Mouse (Mus musculus): ENCODE results near the gene Pip4k2c. TPM values are rescaled to one million over a fixed set of nuclear protein-coding genes. Genes with fewer than 3 reads are reported as not detected.
A peak's percentile ranks its signal among the peaks of the same experiment; 100 is the strongest.

The Pip4k2c gene
- polyA plus RNA-seq, 1 experiment, result 22.5 TPM

DNA sequence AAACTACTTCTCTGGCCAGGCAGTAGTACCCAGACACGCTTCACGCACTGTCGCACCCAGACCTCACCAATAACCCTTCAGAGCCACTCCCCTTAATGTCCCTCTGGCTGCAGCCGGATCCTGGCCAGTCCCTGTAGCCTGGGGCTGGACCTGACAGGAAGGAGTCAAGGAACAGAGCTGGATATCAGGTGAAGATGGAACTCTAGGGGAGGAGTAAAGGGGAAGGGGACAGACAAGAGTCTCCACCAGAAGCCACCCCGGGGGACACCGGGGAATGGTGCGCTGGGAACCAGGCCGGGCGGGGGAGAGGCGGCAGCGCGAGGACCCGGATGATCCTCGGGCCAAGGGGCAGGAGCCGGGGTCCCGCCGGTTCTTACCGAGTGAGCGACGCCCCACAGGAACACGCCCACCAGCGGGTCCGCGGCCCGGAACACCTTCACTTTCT is 402 bp downstream of the Pip4k2c start:
- Histone ChIP-seq H3K79me2 (ENCODE audit: control insufficient read depth, insufficient read depth) (no peaks in the 10 kb centered on the region), H3K36me3 (ENCODE audit: control insufficient read depth, insufficient read depth) (peaks cover 12% of the 10 kb centered on the region), H3K27me3 (ENCODE audit: control insufficient read depth, insufficient read depth, insufficient read length) (no peaks in the 10 kb centered on the region), H3K4me3 (peak overlapping the region; percentile 49), H3K4me2 (ENCODE audit: low read depth) (peak overlapping the region; percentile 81), H3ac (ENCODE audit: control insufficient read depth, insufficient read length) (peak overlapping the region; percentile 36)
- TF ChIP-seq CEBPB (IDR thresholded peaks at IDR 0.05; ENCODE audit: insufficient read depth, poor library complexity, severe bottlenecking) (no peak), MYOD1 (IDR thresholded peaks at IDR 0.05; ENCODE audit: control insufficient read depth in 1 of 3, insufficient read length in 2 of 3, low read depth in 2 of 3) (no peak), TCF12 (IDR thresholded peaks at IDR 0.05; ENCODE audit: insufficient read depth, poor library complexity, severe bottlenecking) (no peak), E2F4 (IDR thresholded peaks at IDR 0.05; ENCODE audit: insufficient read depth) (no peak), USF1 (IDR thresholded peaks at IDR 0.05; ENCODE audit: low read depth) (no peak), POLR2A (IDR thresholded peaks at IDR 0.05; ENCODE audit: insufficient read length, low read depth) (no peak)

DNA sequence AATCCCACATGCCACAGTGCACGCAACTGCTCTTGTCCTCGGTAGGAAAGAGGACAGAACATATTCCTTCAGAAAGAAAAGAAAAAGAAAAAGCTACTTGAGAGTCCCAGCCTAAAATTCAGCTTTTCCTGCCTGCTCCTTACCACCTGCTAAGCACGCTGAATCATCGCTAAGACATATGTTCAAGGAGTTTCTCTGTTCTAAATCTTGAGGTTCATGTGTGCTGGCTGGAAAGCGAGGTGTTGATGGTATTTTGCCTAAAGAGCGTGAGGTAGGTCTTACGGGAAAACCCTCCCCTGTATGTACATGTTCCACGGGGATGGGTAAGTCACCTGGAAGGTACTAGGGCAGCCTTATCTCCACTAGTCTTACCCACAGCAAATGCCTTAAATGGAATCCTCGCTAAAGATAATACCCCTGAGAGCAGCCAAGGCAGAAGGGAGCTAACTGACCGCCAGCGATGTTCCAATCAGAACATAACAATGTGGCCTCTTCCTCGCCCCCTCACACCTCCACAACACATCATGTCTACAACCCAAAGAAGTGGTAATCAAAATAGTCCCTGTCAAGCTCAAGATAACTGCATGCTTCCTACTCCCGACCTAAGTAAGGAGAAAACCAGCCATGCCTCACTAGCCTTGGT is 1.3 kb downstream of the Pip4k2c start:
- TF ChIP-seq MAX (IDR thresholded peaks at IDR 0.05; ENCODE audit: low read depth) (no peak), POLR2AphosphoS2 (IDR thresholded peaks at IDR 0.05; ENCODE audit: insufficient read length, low read depth) (no peak), CEBPB (IDR thresholded peaks at IDR 0.05; ENCODE audit: insufficient read depth, poor library complexity, severe bottlenecking) (no peak), E2F4 (IDR thresholded peaks at IDR 0.05; ENCODE audit: insufficient read depth) (no peak), USF1 (IDR thresholded peaks at IDR 0.05; ENCODE audit: low read depth) (no peak), TCF12 (IDR thresholded peaks at IDR 0.05; ENCODE audit: insufficient read depth, poor library complexity, severe bottlenecking) (no peak), REST (IDR thresholded peaks at IDR 0.05; ENCODE audit: insufficient read depth, insufficient read length) (no peak), MYOG (IDR thresholded peaks at IDR 0.05; ENCODE audit: control insufficient read depth in 1 of 3, insufficient read depth in 1 of 3, insufficient read length in 2 of 3, low read depth in 2 of 3) (no peak), MYOD1 (IDR thresholded peaks at IDR 0.05; ENCODE audit: control insufficient read depth in 1 of 3, insufficient read length in 2 of 3, low read depth in 2 of 3) (no peak), SRF (IDR thresholded peaks at IDR 0.05; ENCODE audit: control insufficient read depth, insufficient read length, low read depth) (no peak), TCF3 (IDR thresholded peaks at IDR 0.05; ENCODE audit: insufficient read length, low read depth) (no peak)
- Histone ChIP-seq H3K4me3 (peak overlapping the region; percentile 49), H3K27me3 (ENCODE audit: control insufficient read depth, insufficient read depth, insufficient read length) (no peaks in the 10 kb centered on the region), H3K4me2 (ENCODE audit: low read depth) (peak overlapping the region; percentile 81), H3ac (ENCODE audit: control insufficient read depth, insufficient read length) (no peak overlapping the region), H3K36me3 (ENCODE audit: control insufficient read depth, insufficient read depth) (peaks cover 18% of the 10 kb centered on the region), H3K79me2 (ENCODE audit: control insufficient read depth, insufficient read depth) (no peaks in the 10 kb centered on the region)

DNA sequence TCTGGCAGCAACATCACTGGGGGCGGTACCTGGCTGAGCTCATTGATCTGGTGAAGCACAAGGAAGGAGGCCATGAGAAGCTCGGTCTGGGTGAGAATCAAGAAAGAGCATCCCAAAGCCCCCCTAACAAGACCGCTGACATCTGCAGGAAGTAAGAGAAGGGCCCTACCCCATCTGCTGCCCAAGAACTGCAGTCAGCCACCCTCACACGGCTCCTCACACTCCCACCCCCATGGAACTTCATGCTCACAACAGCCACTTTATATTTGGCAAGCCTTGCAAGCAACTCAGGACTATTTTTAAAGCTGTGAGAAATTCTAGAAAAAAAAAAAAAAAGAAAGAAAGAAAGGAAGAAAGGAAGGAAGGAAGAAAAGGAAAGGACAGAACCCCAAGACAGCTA is 2.5 kb downstream of the Pip4k2c start:
- H3K79me2 ChIP-seq (ENCODE audit: control insufficient read depth, insufficient read depth), result no peaks in the 10 kb centered on the region
- H3ac ChIP-seq (ENCODE audit: control insufficient read depth, insufficient read length), result no peak overlapping the region
- no peak overlapping the region for H3K4me2 ChIP-seq (ENCODE audit: low read depth)
- H3K36me3 ChIP-seq (ENCODE audit: control insufficient read depth, insufficient read depth), result peaks cover 18% of the 10 kb centered on the region
- H3K4me3 ChIP-seq, result no peak overlapping the region
- TF ChIP-seq MAX (IDR thresholded peaks at IDR 0.05; ENCODE audit: low read depth), result no peak
- TF ChIP-seq MYOD1 (IDR thresholded peaks at IDR 0.05; ENCODE audit: control insufficient read depth in 1 of 3, insufficient read length in 2 of 3, low read depth in 2 of 3), result no peak
- TF ChIP-seq TCF3 (IDR thresholded peaks at IDR 0.05; ENCODE audit: insufficient read length, low read depth), result no peak
- TF ChIP-seq POLR2AphosphoS2 (IDR thresholded peaks at IDR 0.05; ENCODE audit: insufficient read length, low read depth), result no peak
- no peak for TF ChIP-seq REST (IDR thresholded peaks at IDR 0.05; ENCODE audit: insufficient read depth, insufficient read length)
- no peak for TF ChIP-seq E2F4 (IDR thresholded peaks at IDR 0.05; ENCODE audit: insufficient read depth)
- no peak for TF ChIP-seq CEBPB (IDR thresholded peaks at IDR 0.05; ENCODE audit: insufficient read depth, poor library complexity, severe bottlenecking)
- no peak for TF ChIP-seq TCF12 (IDR thresholded peaks at IDR 0.05; ENCODE audit: insufficient read depth, poor library complexity, severe bottlenecking)
- no peak for TF ChIP-seq SRF (IDR thresholded peaks at IDR 0.05; ENCODE audit: control insufficient read depth, insufficient read length, low read depth)
- TF ChIP-seq USF1 (IDR thresholded peaks at IDR 0.05; ENCODE audit: low read depth), result no peak
- no peak for TF ChIP-seq POLR2A (IDR thresholded peaks at IDR 0.05; ENCODE audit: insufficient read length, low read depth)
- no peak for TF ChIP-seq MYOG (IDR thresholded peaks at IDR 0.05; ENCODE audit: control insufficient read depth in 1 of 3, insufficient read depth in 1 of 3, insufficient read length in 2 of 3, low read depth in 2 of 3)
- H3K27me3 ChIP-seq (ENCODE audit: control insufficient read depth, insufficient read depth, insufficient read length), result no peaks in the 10 kb centered on the region

GRCm38 (mm10) chr10:127205373-127205772 is 6.0 kb downstream of the Pip4k2c start:
- TF ChIP-seq TCF12 (IDR thresholded peaks at IDR 0.05; ENCODE audit: insufficient read depth, poor library complexity, severe bottlenecking), result no peak
- TF ChIP-seq MAX (IDR thresholded peaks at IDR 0.05; ENCODE audit: low read depth), result no peak
- no peak for TF ChIP-seq TCF3 (IDR thresholded peaks at IDR 0.05; ENCODE audit: insufficient read length, low read depth)
- no peak for TF ChIP-seq E2F4 (IDR thresholded peaks at IDR 0.05; ENCODE audit: insufficient read depth)
- no peak for TF ChIP-seq CEBPB (IDR thresholded peaks at IDR 0.05; ENCODE audit: insufficient read depth, poor library complexity, severe bottlenecking)
- no peak for TF ChIP-seq USF1 (IDR thresholded peaks at IDR 0.05; ENCODE audit: low read depth)
- TF ChIP-seq MYOD1 (IDR thresholded peaks at IDR 0.05; ENCODE audit: control insufficient read depth in 1 of 3, insufficient read length in 2 of 3, low read depth in 2 of 3), result no peak
- no peak for TF ChIP-seq POLR2A (IDR thresholded peaks at IDR 0.05; ENCODE audit: insufficient read length, low read depth)
- no peak for TF ChIP-seq SRF (IDR thresholded peaks at IDR 0.05; ENCODE audit: control insufficient read depth, insufficient read length, low read depth)
- TF ChIP-seq REST (IDR thresholded peaks at IDR 0.05; ENCODE audit: insufficient read depth, insufficient read length), result no peak
- no peak for TF ChIP-seq POLR2AphosphoS2 (IDR thresholded peaks at IDR 0.05; ENCODE audit: insufficient read length, low read depth)
- TF ChIP-seq MYOG (IDR thresholded peaks at IDR 0.05; ENCODE audit: control insufficient read depth in 1 of 3, insufficient read depth in 1 of 3, insufficient read length in 2 of 3, low read depth in 2 of 3), result no peak
- Histone ChIP-seq H3K4me3 (no peak overlapping the region), H3K36me3 (ENCODE audit: control insufficient read depth, insufficient read depth) (peaks cover 28% of the 10 kb centered on the region), H3K27me3 (ENCODE audit: control insufficient read depth, insufficient read depth, insufficient read length) (no peaks in the 10 kb centered on the region), H3K4me2 (ENCODE audit: low read depth) (no peak overlapping the region), H3K79me2 (ENCODE audit: control insufficient read depth, insufficient read depth) (no peaks in the 10 kb centered on the region), H3ac (ENCODE audit: control insufficient read depth, insufficient read length) (no peak overlapping the region)
